Mouse (Mus musculus): ENCODE data around the gene Ostm1.

DNA sequence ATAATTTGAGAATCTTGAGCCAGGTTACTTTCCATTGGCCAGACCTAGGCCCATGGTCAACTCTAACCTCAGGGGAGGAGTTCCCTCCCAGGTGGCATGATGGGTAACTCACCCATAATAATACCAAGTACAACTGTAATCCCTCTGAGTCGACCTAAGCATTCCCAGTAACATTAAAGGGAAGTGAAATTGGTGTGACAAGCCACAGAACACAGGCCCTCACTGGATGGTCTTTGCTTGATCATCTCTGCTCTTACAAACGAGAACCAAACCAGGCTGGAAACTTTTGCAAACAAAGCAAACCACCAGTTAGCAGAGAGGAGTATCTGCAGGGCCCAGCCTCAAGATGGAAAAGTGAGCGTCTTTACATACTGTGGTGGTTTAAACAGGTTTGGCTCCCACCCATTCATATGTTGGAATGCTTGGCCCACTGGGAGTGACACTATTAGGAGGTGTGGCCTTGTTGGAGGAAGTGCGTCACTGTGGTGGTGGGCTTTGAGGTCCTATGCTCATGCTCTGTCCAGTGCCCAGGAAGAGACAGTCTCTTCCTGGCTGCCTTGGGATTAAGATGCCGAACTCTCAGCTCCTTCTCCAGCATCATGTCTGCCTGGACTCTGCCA lies 23.9 kb upstream of the Ostm1 start:
- TF ChIP-seq CTCF (IDR thresholded peaks at IDR 0.05; ENCODE audit: low read depth) = no peak
- no peak for TF ChIP-seq EP300 (optimal IDR thresholded peaks at IDR 0.05)
